Mouse (Mus musculus) liver, postnatal 0 days (tissue): Measurements from ENCODE around the gene D430042O09Rik.

Source experiments
- CTCF ChIP-seq: sonication (generic); IDR thresholded peaks from 2 replicates; pipeline ENCODE4 v1.5.1; 2016; ENCODE audit warnings: antibody characterized with exemption, low read depth
- EP300 ChIP-seq: IDR thresholded peaks from 2 replicates; pipeline ENCODE4 v1.6.1; 2016; ENCODE audit warnings: antibody characterized with exemption, low read depth, mild to moderate bottlenecking

DNA sequence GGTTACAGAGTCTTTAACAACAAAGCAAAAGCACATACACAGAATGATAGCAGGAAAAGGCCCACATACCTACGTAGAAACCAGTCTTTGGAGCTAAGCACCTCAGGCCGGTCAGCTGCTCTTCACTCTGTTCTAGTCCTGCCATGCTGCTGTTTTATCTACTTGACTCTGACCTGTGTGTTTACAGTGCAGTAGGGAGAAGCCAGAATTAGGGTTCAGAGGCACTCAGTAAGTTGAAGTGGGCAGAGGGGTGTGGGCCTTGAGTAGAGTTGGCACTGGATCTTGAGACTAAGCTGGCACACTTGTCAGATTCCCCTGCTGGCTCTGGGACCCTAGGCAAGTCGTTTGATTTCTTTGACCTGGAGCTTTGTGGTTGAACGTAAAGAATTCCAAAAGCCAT is 13.3 kb downstream of the D430042O09Rik start:
- TF ChIP-seq CTCF (no peak), EP300 (no peak)
